Mouse (Mus musculus): ENCODE data around the gene Ganab.

Ganab gene

DNA sequence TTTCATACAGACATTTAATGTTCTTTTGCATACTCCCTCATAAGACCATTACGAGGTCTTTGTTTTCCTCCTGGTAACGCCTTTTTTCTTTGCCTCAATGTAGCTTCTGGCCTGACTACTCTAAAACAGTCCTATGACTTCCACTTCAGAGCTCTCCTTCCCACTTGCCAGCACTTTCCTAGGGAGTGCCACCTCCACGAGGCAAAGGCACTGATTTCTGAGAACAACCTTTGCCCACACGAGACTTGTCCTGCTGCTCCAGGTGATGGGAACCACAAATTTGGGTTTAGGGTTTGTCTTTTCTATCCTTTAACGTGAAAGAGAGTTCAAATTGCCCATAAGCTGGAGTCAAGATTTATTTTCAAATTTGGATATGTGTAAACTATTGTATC lies 68.3 kb downstream of the Ganab start:
- no peak for DNase-seq (ENCODE audit: extremely low spot score, low read depth, low spot score)

Measured in hindlimb bud, embryonic 11.5 days (tissue).